Mouse (Mus musculus) thymus, adult 18-20 months (tissue): Measurements from ENCODE around the gene Utrn.

Source experiments
- DNase-seq, 2 experiments: peaks; one replicate each; pipeline ENCODE4 v3.0.0; 2022; ENCODE audit warnings: mixed read lengths in 2 of 2

Utrn gene

GRCm38 (mm10) chr10:12377727-12378126 lies 491.4 kb downstream of the Utrn start:
- no peak for DNase-seq

- no peak for DNase-seq
These were observed 493.1 kb downstream of the Utrn start for GRCm38 (mm10) chr10:12376015-12376414.

- DNase-seq = no peak
These were observed 494.4 kb downstream of the Utrn start for GRCm38 (mm10) chr10:12374741-12375140.

- no peak for DNase-seq
These were observed 514.6 kb downstream of the Utrn start for GRCm38 (mm10) chr10:12354556-12354955.

- no peak for DNase-seq
These were observed 515.1 kb downstream of the Utrn start for GRCm38 (mm10) chr10:12354106-12354505.

- DNase-seq = no peak
These were observed 529.2 kb downstream of the Utrn start for GRCm38 (mm10) chr10:12339704-12340558.

- no peak for DNase-seq
These were observed 530.0 kb downstream of the Utrn start for GRCm38 (mm10) chr10:12339005-12339703.
